ENCODE assay signal across 12 mouse cellular contexts in the genomic region with DNA sequence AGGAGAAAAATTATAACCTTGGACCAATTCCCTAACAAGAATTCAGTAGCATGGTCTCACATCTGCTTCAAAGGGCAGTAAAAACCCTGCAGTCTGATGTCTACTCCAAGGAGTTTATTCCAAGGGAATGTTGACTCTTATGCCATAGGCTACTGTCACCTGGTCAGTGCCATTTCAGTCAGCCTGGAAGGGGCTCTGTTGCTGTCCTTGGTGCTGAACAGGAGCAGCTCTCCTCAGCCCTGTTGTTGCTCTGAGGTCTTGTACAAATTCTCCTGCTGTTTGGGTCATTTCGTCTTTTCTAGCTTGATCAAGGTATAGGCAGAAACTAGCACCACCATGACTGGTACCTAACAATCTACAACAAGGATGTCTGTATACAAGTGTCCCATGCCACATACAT.
DNase-seq lines count a peak whose midpoint lies in the region; ATAC-seq lines count a peak whose summit lies in the region.
"Had no signal": no experiment of that assay in that cellular context is flagged by ENCODE, and none has a peak within 500 bp of the region (broad histone marks: within the 10 kb centered on the region; RNA-seq: fewer than 3 reads in every experiment).

No protein-coding gene starts in this region.

- no peaks in the 10 kb centered on the region for H3K9me3 ChIP-seq in heart, embryonic 12.5 days (replicated peaks)
- H3K9me3 ChIP-seq in forebrain, embryonic 14.5 days (replicated peaks; ENCODE audit: control insufficient read depth, low read length): no peaks in the 10 kb centered on the region
- H3K9me3 ChIP-seq: forebrain, embryonic 15.5 days; liver, embryonic 13.5 days had no signal

- H3K27ac ChIP-seq in heart, embryonic 12.5 days (ENCODE audit: poor library complexity, severe bottlenecking): no peak overlapping the region
- no peak overlapping the region for H3K27ac ChIP-seq in forebrain, embryonic 14.5 days (ENCODE audit: low read depth, low read length)
- H3K27ac ChIP-seq: forebrain, embryonic 15.5 days; liver, embryonic 13.5 days had no signal

- H3K27me3 ChIP-seq in heart, embryonic 12.5 days (replicated peaks): no peaks in the 10 kb centered on the region
- no peaks in the 10 kb centered on the region for H3K27me3 ChIP-seq in forebrain, embryonic 14.5 days (replicated peaks; ENCODE audit: control insufficient read depth, insufficient read depth, low read length)
- H3K27me3 ChIP-seq: forebrain, embryonic 15.5 days; liver, embryonic 13.5 days had no signal

- H3K4me1 ChIP-seq in heart, embryonic 12.5 days (replicated peaks): no peaks in the 10 kb centered on the region
- H3K4me1 ChIP-seq in forebrain, embryonic 14.5 days (ENCODE audit: control insufficient read depth, insufficient read depth, low read length): no peaks in the 10 kb centered on the region
- H3K4me1 ChIP-seq: forebrain, embryonic 15.5 days; liver, embryonic 13.5 days had no signal

- no peak overlapping the region for H3K9ac ChIP-seq in heart, embryonic 12.5 days
- H3K9ac ChIP-seq in forebrain, embryonic 14.5 days (ENCODE audit: low read length): no peak overlapping the region
- H3K9ac ChIP-seq: forebrain, embryonic 15.5 days; liver, embryonic 13.5 days had no signal

- H3K4me2 ChIP-seq in heart, embryonic 12.5 days: no peak overlapping the region
- no peak overlapping the region for H3K4me2 ChIP-seq in forebrain, embryonic 14.5 days (ENCODE audit: low read length)
- H3K4me2 ChIP-seq: forebrain, embryonic 15.5 days; liver, embryonic 13.5 days had no signal

- peak; percentile 67 for DNase-seq in heart, postnatal 4 days
- DNase-seq in right cerebral cortex, postnatal 4 days: peak; percentile 13
- DNase-seq in right cerebral cortex, adult 2 months (ENCODE audit: low spot score in 2 of 2): no peak
- peak; percentile 78 for DNase-seq in embryo, embryonic 10.5 days (ENCODE audit: low spot score)
- DNase-seq in yolk sac, embryonic 10.5 days (ENCODE audit: low spot score): peak; percentile 5
- DNase-seq in cerebellum, postnatal 4 days (ENCODE audit: low spot score in 2 of 2): no peak
- DNase-seq in forebrain, embryonic 14.5 days (ENCODE audit: low spot score): no peak
- DNase-seq: cerebellum, adult 11 months; liver, embryonic 13.5 days had no signal

- no peak overlapping the region for H3K4me3 ChIP-seq in heart, embryonic 12.5 days
- no peak overlapping the region for H3K4me3 ChIP-seq in forebrain, embryonic 14.5 days (ENCODE audit: low read depth, low read length)
- H3K4me3 ChIP-seq: forebrain, embryonic 15.5 days; liver, embryonic 13.5 days had no signal

- no peaks in the 10 kb centered on the region for H3K36me3 ChIP-seq in heart, embryonic 12.5 days
- H3K36me3 ChIP-seq in forebrain, embryonic 14.5 days (ENCODE audit: control insufficient read depth, insufficient read depth, low read length): no peaks in the 10 kb centered on the region
- H3K36me3 ChIP-seq: forebrain, embryonic 15.5 days; liver, embryonic 13.5 days had no signal

- ATAC-seq in heart, embryonic 12.5 days (ENCODE audit: insufficient number of reproducible peaks, low FRiP score): no peak
- no peak for ATAC-seq in forebrain, embryonic 14.5 days
- ATAC-seq: forebrain, embryonic 15.5 days; inflammation-experienced regulatory T-cells, adult 6 months had no signal

- 30% methylated on average over 1 of the region's 1 CpGs for WGBS in heart, embryonic 12.5 days
- WGBS in forebrain, embryonic 14.5 days: 40% methylated on average over 1 of the region's 1 CpGs

Comparison
In these comparisons a context has a peak if more than half of its experiments do, and no peak if none do; other contexts are left out.
1. DNase-seq: peak in heart, postnatal 4 days (single experiment), right cerebral cortex, postnatal 4 days (single experiment), embryo, embryonic 10.5 days (single experiment) and yolk sac, embryonic 10.5 days (single experiment); none in right cerebral cortex, adult 2 months (0 of 2), cerebellum, postnatal 4 days (0 of 2) and forebrain, embryonic 14.5 days (single experiment).